Mouse (Mus musculus): ENCODE results near the gene Chek1. TPM values are rescaled to one million over a fixed set of nuclear protein-coding genes. Genes with fewer than 3 reads are reported as not detected.

Chek1 gene
- total RNA-seq (2023; ENCODE audit: inconsistent age) = 7.8 to 16.2 TPM (median 13.6 TPM) in 4 replicates

GRCm38 (mm10) chr9:36727034-36727755, at the start of gene Chek1:
Chek1 (minus strand) TSS chr9:36727065.

GRCm38 (mm10) chr9:36767203-36768143, 40.6 kb upstream of the Chek1 start, which contains the start of gene Stt3a:
Stt3a (minus strand) TSS chr9:36767679.

GRCm38 (mm10) chr9:36692920-36693319, 33.9 kb downstream of the Chek1 start, which contains the start of gene Acrv1:
Acrv1 (plus strand) TSS chr9:36693220.

Other genes starting within 250 kb of the Chek1 start
- gene Gm5615, start 185.1 kb downstream of the Chek1 start, total RNA-seq (2023; ENCODE audit: inconsistent age) = not detected in 4 replicates
- not detected in 4 replicates for gene Gm17689, start 144.4 kb downstream of the Chek1 start, total RNA-seq (2023; ENCODE audit: inconsistent age)
- not detected in 4 replicates for gene A630095E13Rik, start 83.7 kb downstream of the Chek1 start, total RNA-seq (2023; ENCODE audit: inconsistent age)
- gene Acrv1, start 33.8 kb downstream of the Chek1 start, total RNA-seq (2023; ENCODE audit: inconsistent age) = not detected in 4 replicates
- 122 to 144 TPM (median 137 TPM) in 4 replicates for gene Stt3a, start 40.6 kb upstream of the Chek1 start, total RNA-seq (2023; ENCODE audit: inconsistent age)
- gene Ei24, start 70.3 kb upstream of the Chek1 start, total RNA-seq (2023; ENCODE audit: inconsistent age) = 42.5 to 51.4 TPM (median 45.7 TPM) in 4 replicates
- not detected in 4 replicates for gene Fez1, start 94.8 kb upstream of the Chek1 start, total RNA-seq (2023; ENCODE audit: inconsistent age)

Measured in B cell, adult (primary cell).